Mouse (Mus musculus): ENCODE results near the gene Zfp316. TPM values are rescaled to one million over a fixed set of nuclear protein-coding genes. Genes with fewer than 3 reads are reported as not detected.

The Zfp316 gene
- total RNA-seq, 1 experiment: 1.6 TPM

DNA sequence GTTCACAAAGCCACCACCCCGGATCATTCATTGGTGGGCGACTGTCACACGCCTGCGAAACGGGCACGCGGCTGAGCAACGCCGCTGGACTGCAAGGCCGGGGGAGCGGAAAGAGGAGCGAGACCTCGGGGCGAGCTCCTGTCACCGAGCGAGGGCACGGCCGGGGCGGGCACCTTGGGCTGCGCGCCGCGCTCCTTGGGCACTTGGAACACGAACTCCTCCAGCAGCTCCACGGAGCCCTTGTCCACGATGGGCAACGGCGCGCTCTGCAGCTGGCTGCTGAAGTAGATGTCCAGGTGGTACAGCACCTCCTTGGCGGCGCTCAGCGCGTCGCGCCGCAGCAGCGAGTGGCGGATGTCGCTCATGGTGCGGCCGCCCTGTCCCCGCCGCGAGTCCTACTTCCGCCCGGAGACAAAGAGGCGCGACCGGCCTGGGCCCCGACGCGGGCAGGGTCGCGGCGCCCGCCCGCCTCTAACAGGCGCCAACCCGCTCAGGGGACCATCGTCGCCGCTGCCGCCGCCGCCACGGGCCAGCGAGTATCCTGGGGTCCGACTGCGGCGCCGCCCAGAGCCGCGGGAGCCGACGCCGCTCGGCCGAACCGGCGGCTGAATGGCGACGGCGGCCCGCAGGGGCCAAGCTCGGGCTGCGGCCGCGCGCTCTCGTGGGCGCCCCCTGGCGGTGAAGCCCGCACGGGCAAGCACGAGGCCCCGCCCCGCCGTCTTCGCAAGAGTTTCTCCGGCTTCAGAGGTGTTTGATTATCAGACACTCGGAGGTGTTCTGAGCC is 45.1 kb upstream of the Zfp316 start, which contains the start of gene E130309D02Rik:
TSS of gene E130309D02Rik (minus strand) at position 631 of the 784 bp plus-strand sequence.
- H3K36me3 ChIP-seq (ENCODE audit: control insufficient read depth, insufficient read depth, low read length, poor library complexity, severe bottlenecking): peaks cover 29% of the 10 kb centered on the region
- no peak for TF ChIP-seq ZNF384 (IDR thresholded peaks at IDR 0.05; ENCODE audit: low read depth, low read length)
- peak; percentile 66; the same call in 1 of the 2 replicates for TF ChIP-seq HCFC1 (IDR thresholded peaks at IDR 0.05; ENCODE audit: borderline replicate concordance, insufficient read depth, low read length)
- no peaks in the 10 kb centered on the region for H3K9me3 ChIP-seq (ENCODE audit: control insufficient read depth, insufficient read depth, low read depth, low read length)
- no peak within 1 kb of the TSS; the same call in 1 of the 2 replicates for H3K27ac ChIP-seq (ENCODE audit: insufficient read depth, low read depth, low read length, poor library complexity, severe bottlenecking)
- H3K4me1 ChIP-seq (ENCODE audit: control insufficient read depth in 2 of 2, insufficient read depth in 2 of 2, low read length in 2 of 2, poor library complexity in 1 of 2): peaks cover 0 to 8% of the 10 kb centered on the region in 2 experiments; a peak in 2 of 4 replicates
- H3K4me3 ChIP-seq (ENCODE audit: insufficient read depth in 1 of 2, low read depth in 1 of 2, low read length in 2 of 2, poor library complexity in 1 of 2, severe bottlenecking in 1 of 2): peak within 1 kb of the TSS; percentile 87 to 94
- no peak for DNase-seq (ENCODE audit: low read depth, low spot score)
- in situ Hi-C loops (cut with MboI; ENCODE audit: low sequenced_read_pairs in 2 of 2, unreplicated experiment in 2 of 2): no loop called here
- peak within 1 kb of the TSS; percentile 95 for H3K9ac ChIP-seq (ENCODE audit: insufficient read depth, low read depth, low read length, poor library complexity, severe bottlenecking)

DNA sequence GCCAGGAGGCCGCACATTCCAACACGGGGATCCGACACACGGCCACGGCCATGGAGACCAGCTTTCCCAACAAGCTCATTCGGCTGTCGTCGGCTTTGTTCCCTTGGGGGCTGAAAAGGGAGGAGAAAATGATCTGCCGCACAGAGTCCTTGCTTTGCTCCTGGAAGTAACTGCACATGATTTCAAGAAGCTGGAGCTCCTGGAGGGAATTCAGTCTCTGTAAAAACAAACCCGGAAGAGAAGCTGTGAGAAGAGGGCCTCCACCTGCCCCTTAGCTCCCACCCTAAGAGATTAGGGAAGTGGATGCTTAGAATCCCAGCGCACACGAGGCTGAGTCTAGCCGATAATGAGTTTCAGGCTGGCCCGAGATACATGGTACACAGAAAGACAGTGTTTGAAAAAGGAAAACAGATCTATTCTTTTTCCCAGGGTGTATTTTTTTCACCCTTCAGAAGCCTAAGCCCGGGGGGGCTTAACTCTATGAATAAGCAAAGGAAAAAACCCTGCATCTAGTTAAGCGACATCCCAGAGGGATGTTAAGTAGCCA is 44.4 kb upstream of the Zfp316 start:
- TF ChIP-seq HCFC1 (IDR thresholded peaks at IDR 0.05; ENCODE audit: borderline replicate concordance, insufficient read depth, low read length) (no peak), MAFK (IDR thresholded peaks at IDR 0.05; ENCODE audit: insufficient read depth, low read depth, low read length) (no peak), ZC3H11A (IDR thresholded peaks at IDR 0.05; ENCODE audit: borderline replicate concordance, low read depth, low read length) (no peak), ZNF384 (IDR thresholded peaks at IDR 0.05; ENCODE audit: low read depth, low read length) (no peak), CHD2 (IDR thresholded peaks at IDR 0.05; ENCODE audit: low read depth, low read length) (no peak)
- H3K9ac ChIP-seq (ENCODE audit: insufficient read depth, low read depth, low read length, poor library complexity, severe bottlenecking): peak overlapping the region; percentile 95
- no peaks in the 10 kb centered on the region for H3K9me3 ChIP-seq (ENCODE audit: control insufficient read depth, insufficient read depth, low read depth, low read length)
- no peak overlapping the region for H3K27ac ChIP-seq (ENCODE audit: insufficient read depth, low read depth, low read length, poor library complexity, severe bottlenecking)
- peaks cover 36% of the 10 kb centered on the region for H3K36me3 ChIP-seq (ENCODE audit: control insufficient read depth, insufficient read depth, low read length, poor library complexity, severe bottlenecking)
- H3K4me3 ChIP-seq (ENCODE audit: insufficient read depth in 1 of 2, low read depth in 1 of 2, low read length in 2 of 2, poor library complexity in 1 of 2, severe bottlenecking in 1 of 2): peak overlapping the region; percentile 87 to 94
- DNase-seq (ENCODE audit: low read depth, low spot score): no peak
- in situ Hi-C loops (cut with MboI; ENCODE audit: low sequenced_read_pairs in 2 of 2, unreplicated experiment in 2 of 2): no loop called here
- H3K4me1 ChIP-seq (ENCODE audit: control insufficient read depth in 2 of 2, insufficient read depth in 2 of 2, low read length in 2 of 2, poor library complexity in 1 of 2): peaks cover 0 to 8% of the 10 kb centered on the region in 2 experiments; a peak in 2 of 4 replicates

DNA sequence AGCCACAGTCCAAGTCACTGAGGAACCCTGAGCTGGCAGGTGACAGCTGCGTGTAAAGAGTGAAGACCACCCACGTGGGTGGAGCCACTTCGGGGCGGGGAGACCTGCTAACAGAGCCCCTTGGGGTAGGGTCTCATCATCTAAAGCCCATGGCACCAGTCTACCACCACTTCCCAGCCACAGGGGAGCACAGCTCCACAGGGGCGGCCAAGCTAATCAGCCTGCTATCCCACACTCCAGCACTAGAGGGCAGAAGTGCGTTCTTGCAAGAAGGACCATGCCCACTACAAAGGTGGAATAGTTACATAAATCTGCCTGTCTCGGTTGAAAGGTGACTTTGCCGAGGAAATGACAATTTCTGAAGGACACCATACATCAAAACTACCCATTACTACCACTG is 42.1 kb upstream of the Zfp316 start:
- H3K4me1 ChIP-seq (ENCODE audit: control insufficient read depth in 2 of 2, insufficient read depth in 2 of 2, low read length in 2 of 2, poor library complexity in 1 of 2): peaks cover 0 to 8% of the 10 kb centered on the region in 2 experiments; a peak in 2 of 4 replicates
- no peaks in the 10 kb centered on the region for H3K9me3 ChIP-seq (ENCODE audit: control insufficient read depth, insufficient read depth, low read depth, low read length)
- no peak overlapping the region for H3K9ac ChIP-seq (ENCODE audit: insufficient read depth, low read depth, low read length, poor library complexity, severe bottlenecking)
- H3K4me3 ChIP-seq (ENCODE audit: insufficient read depth in 1 of 2, low read depth in 1 of 2, low read length in 2 of 2, poor library complexity in 1 of 2, severe bottlenecking in 1 of 2): no peak overlapping the region
- H3K27ac ChIP-seq (ENCODE audit: insufficient read depth, low read depth, low read length, poor library complexity, severe bottlenecking): no peak overlapping the region
- no peak for TF ChIP-seq ZNF384 (IDR thresholded peaks at IDR 0.05; ENCODE audit: low read depth, low read length)
- no peak for TF ChIP-seq HCFC1 (IDR thresholded peaks at IDR 0.05; ENCODE audit: borderline replicate concordance, insufficient read depth, low read length)
- TF ChIP-seq MAFK (IDR thresholded peaks at IDR 0.05; ENCODE audit: insufficient read depth, low read depth, low read length): no peak
- no peak for TF ChIP-seq ZC3H11A (IDR thresholded peaks at IDR 0.05; ENCODE audit: borderline replicate concordance, low read depth, low read length)
- no peak for TF ChIP-seq CHD2 (IDR thresholded peaks at IDR 0.05; ENCODE audit: low read depth, low read length)
- DNase-seq (ENCODE audit: low read depth, low spot score): peak; percentile 95
- in situ Hi-C loops (cut with MboI; ENCODE audit: low sequenced_read_pairs in 2 of 2, unreplicated experiment in 2 of 2): no loop called here
- peaks cover 40% of the 10 kb centered on the region for H3K36me3 ChIP-seq (ENCODE audit: control insufficient read depth, insufficient read depth, low read length, poor library complexity, severe bottlenecking)

DNA sequence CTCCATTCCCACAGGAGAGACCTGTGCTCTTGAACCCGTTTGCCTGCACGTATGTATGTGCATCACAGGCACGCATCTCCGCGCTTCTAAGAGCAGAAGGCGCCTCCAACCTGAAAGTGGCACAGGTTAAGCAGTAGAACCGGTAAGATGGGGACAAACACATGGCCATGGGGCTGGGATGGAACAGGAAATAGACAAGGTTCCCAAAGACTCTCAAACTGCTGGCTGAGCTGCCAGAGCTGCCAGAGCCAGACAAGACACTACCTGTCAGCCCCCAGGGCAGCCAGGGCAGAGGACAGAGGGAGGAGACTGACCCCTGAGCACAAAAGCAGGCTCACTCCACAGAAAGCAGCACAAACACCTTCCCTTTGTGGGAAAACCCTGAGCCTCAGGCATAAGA is 40.1 kb upstream of the Zfp316 start:
- Histone ChIP-seq H3K4me1 (ENCODE audit: control insufficient read depth in 2 of 2, insufficient read depth in 2 of 2, low read length in 2 of 2, poor library complexity in 1 of 2) (peaks cover 0 to 8% of the 10 kb centered on the region in 2 experiments; a peak in 2 of 4 replicates), H3K9me3 (ENCODE audit: control insufficient read depth, insufficient read depth, low read depth, low read length) (no peaks in the 10 kb centered on the region), H3K9ac (ENCODE audit: insufficient read depth, low read depth, low read length, poor library complexity, severe bottlenecking) (no peak overlapping the region), H3K27ac (ENCODE audit: insufficient read depth, low read depth, low read length, poor library complexity, severe bottlenecking) (no peak overlapping the region), H3K4me3 (ENCODE audit: insufficient read depth in 1 of 2, low read depth in 1 of 2, low read length in 2 of 2, poor library complexity in 1 of 2, severe bottlenecking in 1 of 2) (no peak overlapping the region), H3K36me3 (ENCODE audit: control insufficient read depth, insufficient read depth, low read length, poor library complexity, severe bottlenecking) (peaks cover 56% of the 10 kb centered on the region)
- DNase-seq (ENCODE audit: low read depth, low spot score): no peak
- in situ Hi-C loops (cut with MboI; ENCODE audit: low sequenced_read_pairs in 2 of 2, unreplicated experiment in 2 of 2): no loop called here
- TF ChIP-seq CHD2 (IDR thresholded peaks at IDR 0.05; ENCODE audit: low read depth, low read length) (no peak), ZNF384 (IDR thresholded peaks at IDR 0.05; ENCODE audit: low read depth, low read length) (no peak), MAFK (IDR thresholded peaks at IDR 0.05; ENCODE audit: insufficient read depth, low read depth, low read length) (no peak), ZC3H11A (IDR thresholded peaks at IDR 0.05; ENCODE audit: borderline replicate concordance, low read depth, low read length) (no peak), HCFC1 (IDR thresholded peaks at IDR 0.05; ENCODE audit: borderline replicate concordance, insufficient read depth, low read length) (no peak)
